Mouse (Mus musculus): ENCODE data around the gene Kcnj9.

Kcnj9 gene

DNA sequence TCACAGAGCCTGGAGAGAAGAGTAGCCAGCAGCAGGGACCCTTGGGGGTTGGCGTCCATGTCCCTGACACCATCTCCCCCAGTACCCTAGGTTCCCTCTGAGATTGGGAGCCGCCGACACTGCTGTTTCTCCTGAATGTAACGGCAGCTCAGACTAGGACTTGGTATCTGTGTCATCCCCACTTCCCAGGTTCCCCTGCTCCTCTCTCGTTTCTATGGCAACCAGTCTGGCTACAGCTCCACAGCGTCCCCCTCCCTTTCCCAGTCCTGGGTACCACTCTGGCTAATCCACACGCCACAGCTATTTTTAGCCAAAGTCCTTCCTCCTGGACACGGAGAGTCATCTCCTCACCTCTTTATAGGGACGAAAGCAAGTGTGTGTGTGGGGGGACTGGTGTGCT lies at the start of gene Kcnj9:
Gene Kcnj9 (minus strand): TSS at position 188 of the 400 bp plus-strand sequence.
- DNase-seq = peak; percentile 97

DNA sequence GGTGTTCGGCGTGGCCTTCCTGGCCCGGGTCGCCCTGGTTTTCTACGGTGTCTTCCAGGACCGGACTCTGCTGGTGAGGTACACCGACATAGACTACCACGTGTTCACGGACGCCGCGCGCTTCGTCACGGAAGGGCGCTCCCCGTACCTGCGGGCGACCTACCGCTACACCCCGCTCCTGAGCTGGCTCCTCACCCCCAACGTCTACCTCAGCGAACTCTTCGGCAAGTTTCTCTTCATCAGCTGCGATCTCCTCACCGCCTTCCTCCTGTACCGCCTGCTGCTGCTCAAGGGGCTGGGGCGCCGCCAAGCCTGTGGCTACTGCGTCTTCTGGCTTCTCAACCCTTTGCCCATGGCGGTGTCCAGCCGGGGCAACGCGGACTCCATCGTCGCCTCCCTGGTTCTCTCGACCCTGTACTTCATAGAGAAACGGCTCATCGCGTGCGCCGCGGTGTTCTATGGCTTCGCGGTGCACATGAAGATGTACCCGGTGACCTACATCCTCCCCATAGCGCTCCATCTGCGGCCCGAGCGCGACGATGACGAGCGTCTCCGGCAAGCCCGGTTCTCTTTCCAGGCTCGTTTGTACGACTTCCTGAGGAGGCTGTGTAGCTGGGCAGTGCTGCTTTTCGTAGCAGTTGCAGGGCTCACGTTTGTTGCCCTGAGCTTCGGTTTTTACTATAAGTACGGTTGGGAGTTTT lies 47.8 kb upstream of the Kcnj9 start:
- no peak for DNase-seq

DNA sequence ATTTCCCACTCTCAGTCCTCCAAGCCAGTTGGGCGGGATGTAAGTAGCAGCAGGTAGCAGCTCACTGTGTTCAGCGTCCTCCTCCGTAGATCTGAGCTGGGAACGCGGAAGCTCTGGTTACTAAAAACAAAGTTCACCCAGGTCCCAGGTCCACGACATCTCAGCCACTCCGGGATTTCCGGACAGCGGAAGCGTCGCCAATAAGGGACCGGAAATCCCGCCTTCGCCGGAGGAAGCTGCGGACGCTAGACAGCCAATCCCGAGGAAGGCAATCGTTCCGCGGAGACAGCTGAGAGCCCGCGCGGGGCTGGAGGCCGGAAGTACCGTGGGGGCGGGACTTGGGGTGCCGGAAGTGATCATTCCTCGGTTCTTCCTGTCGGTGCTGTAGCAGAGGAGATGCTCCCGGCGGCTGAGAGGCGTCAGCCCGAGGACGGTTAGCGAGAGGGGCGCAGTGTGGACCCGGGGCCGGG lies 47.1 kb upstream of the Kcnj9 start, which contains the start of gene Pigm:
Gene Pigm (plus strand): TSS at position 349 of the 470 bp plus-strand sequence.
- DNase-seq = peak; percentile 98

DNA sequence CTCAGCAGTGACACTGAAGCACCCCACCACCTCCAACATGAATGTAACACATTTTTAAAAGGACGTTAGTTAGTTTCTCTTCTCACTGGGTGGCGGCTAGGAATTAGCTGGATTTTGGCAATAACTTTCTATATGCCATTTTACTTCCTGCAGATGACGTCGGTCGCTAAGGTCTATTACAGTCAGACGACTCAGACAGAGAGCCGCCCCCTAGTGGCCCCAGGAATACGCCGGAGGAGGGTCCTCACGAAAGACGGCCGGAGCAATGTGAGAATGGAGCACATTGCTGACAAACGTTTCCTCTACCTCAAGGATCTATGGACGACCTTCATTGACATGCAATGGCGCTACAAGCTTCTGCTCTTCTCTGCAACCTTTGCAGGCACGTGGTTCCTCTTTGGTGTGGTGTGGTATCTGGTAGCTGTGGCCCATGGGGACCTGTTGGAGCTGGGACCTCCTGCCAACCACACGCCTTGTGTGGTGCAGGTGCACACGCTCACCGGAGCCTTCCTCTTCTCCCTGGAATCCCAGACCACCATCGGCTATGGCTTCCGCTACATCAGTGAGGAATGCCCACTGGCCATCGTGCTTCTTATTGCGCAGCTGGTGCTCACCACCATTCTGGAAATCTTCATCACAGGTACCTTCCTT lies 39.8 kb upstream of the Kcnj9 start:
- no peak for DNase-seq

DNA sequence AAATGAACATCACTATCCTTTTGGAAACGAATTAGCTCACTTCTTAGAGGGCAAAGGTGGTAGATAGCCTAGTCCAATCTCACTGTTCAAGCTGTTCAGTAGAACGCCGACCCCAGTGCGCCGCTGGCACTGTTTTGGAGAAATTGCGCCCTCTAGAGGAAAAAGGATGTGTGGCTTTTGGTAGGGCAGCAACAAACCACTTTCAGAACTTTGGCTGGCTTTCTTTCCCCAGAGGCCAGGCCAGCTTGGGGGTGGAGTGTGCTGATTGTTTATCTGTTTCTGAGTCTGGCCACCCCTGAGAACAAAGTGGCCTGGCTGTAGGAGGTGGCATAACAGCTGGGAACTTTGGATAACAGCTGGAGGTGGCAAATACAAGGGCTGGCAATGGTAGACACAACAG lies 35.6 kb upstream of the Kcnj9 start:
- DNase-seq = peak; percentile 45

DNA sequence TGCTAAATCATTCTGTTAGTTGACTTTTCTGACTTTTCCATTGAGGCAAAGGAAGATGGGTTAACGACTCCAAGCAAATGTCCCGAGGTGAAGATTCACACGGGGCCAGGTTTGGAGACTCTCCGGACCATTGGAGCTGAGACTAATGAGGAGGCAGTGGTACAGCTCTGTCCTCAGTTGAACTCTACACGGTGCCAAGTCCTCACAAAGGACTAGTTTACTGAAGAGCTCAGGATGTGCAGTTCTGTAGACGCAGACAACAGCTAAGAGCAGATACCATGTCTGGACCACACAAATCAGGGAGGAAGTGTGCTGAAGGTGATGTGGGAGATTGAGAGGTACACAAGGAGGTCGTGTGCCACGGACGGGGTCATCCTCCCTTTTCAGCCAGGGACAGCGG lies 29.2 kb upstream of the Kcnj9 start:
- DNase-seq = no peak

DNA sequence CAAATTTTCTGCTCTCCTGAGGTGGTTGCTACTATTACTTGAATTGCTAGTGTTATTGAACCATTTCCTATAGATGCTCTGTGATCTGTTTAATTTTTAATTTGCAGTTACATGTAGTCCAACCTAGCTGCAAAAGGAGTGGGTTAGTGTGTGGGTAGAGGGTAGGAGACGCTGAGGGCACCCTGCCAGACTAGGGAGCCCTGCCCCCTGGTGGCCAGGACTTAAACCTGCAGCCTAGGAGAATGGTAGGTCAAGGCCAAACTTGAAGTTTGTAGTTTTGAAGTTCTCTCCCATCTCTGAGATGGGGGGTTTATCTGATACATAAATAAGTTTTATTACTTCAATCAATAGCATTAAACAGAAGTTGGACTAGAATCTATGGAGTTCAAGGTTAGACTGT lies 28.4 kb upstream of the Kcnj9 start:
- DNase-seq = peak; percentile 58

DNA sequence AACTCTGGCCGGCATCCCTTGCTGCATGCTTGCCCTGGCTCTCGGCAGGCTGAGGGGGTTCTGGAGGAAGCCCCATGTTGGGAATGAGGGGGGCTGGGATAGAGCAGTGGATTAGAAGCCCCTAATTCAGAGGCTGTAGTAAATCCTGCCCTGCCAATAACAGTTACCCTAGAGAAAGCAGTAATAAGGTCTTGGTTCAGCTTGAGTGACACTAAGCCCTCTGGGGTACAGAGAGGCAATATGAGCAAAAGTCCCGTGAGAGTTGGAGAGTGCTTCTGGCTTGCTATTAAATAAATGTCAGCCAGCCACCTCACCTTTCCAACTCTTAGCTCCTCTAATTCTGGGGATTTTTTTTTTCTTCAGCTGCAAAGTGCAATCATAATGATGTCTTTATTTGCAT lies 26.2 kb upstream of the Kcnj9 start:
- no peak for DNase-seq

DNA sequence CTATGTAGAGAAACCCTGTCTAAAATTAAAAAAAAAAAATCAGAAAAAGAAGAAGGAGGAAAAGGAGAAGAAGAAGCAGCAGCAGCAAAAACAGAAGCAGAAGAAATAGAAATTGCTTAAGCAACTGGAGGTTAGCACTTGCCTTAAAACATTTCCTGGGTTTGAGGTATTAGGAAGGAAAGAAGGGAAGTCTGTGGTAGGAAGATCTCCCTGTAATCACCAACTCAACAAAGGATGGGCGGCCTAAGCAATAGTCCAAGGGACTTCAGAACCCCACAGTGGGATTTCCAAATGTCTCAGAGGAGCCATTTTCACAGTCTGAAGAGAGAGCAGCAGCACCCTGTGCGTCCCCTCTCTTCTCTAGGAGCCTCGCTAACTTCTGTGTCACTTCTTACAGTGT lies 23.3 kb upstream of the Kcnj9 start:
- no peak for DNase-seq

DNA sequence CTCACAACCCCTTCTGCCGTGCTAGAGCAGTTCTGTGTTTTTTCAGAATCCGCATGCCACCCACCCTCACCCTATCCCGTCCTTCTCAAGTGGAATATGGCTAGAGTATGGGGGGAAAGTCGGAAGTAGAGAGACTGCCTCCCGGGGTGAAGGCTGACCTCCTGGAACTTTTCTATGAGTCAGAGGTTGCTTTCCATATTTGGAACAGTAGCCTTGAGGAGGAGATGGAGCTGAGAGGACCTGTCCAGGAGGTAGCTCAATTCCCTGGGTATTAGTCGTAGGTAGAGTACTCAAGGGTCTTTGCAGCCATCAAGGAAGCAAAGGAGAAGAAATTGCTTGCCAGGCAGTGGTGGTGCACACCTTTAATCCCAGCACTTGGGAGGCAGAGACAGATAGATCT lies 22.9 kb upstream of the Kcnj9 start:
- no peak for DNase-seq

DNA sequence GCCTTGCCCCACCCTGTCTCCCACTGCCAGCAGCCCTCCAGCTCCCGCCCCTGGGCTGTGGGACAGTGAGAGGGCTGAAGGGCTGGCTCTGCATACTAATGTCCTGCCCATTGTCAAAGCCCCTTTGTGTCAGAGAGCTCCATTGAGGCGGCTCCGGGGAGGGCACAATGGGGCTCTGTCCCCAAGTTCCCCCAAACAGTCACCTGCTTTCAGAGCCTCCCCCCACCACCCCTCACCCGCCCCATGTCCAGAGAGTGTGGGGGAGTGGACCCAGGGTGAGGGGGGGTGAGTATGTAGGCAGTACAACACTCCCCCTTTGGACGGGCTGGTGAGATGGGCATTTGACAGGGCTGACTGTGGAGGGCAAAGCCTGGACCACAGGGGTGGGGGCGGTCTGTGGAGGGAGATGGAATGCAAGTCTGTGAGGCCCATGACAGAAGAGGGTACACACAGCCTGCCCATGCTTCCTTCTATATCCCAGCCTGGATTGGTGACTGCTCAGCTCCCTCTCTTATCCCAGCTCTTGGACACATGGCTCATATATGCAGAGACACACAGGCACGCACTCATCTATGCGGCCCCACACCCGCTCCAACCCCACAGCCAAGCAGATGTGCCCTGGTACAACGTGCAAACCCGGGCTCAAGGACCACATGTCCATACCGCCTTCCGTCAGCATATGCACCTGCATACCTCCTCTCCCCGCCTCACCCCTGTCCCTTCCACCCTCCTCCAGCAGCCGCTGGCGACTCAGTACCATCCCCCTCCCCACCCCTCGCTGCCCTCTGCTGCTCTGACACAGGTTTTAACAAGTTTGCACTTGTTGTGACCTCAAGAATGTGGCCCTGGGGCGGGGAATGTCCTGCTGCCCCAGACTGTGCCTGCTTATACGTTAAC lies 21.0 kb upstream of the Kcnj9 start:
- DNase-seq = peak; percentile 70

DNA sequence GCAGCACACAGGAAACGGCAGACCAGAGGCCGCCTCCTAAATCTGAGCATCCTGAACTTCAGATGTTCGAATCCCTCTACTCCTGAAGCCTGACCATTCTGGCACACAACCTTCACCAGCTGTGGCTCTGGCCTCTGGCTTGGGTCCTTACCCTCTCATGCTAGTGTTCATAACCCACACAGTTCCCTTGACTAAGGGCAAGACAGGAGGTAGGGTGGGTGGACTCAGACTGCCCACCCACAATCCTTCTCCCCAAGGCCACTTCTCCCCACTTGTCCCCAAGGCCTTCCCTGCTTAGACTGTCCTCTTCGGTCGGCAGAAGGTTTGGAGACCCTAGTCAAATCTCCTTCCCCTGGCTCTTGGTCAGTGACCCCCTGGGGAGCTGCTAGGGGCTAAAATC lies 20.4 kb upstream of the Kcnj9 start:
- DNase-seq = no peak

DNA sequence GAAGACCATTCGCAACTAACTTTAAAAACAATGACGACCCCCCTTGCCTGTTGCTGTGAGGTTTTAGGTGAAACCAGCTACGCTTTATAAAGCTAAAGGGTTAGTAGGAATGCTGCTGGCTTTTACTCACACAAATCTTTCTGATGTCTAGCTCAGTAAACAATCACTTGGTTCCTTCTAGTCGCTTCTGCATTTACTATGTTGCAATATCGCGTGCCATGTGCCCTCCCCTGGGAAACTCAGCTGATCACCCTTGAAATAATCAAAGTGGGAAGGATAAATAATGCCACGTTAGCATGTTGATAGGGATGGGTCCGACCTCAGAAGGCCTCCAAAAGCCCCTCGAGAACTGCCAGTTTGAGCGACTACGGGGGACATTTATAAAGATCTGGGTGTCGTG lies 18.3 kb upstream of the Kcnj9 start:
- no peak for DNase-seq

DNA sequence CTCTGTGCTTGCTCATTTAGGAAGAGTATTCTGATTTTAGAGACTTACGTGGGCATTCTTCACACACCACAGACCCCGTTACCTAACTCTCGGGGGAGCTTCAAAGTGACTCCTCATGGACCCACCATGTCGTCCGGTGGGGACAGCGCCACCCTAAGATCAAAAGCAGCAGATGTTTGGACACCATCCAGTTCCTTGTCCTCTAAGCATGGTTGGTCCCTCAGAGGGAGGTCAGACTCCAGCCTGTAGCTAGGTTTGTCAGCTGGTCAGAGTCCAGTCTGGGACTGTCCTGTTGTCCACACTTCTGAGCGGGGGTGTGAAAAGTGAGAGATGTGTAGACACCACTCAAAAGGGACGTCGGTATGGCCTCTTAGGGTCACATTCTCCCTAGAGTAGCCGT lies 17.6 kb upstream of the Kcnj9 start:
- no peak for DNase-seq

DNA sequence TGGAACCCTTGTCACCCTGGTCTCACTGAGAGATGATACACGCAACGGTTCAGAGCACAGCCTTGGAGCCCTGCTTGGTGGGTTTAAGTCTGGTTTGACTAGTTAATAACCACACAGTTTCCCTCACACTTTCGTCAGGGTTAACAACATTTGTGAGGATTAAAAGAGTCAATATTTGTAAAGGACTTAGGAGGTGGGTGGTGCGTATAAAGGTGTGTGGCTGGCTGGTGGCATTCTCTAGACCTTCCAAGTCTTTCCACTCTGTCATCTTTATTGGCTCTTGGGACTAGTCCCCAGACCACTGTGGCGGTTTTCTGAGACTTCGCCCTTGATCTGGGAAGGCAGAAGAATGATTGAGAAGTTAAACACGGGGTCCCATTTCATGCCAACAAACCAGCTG lies 15.7 kb upstream of the Kcnj9 start:
- DNase-seq = no peak

DNA sequence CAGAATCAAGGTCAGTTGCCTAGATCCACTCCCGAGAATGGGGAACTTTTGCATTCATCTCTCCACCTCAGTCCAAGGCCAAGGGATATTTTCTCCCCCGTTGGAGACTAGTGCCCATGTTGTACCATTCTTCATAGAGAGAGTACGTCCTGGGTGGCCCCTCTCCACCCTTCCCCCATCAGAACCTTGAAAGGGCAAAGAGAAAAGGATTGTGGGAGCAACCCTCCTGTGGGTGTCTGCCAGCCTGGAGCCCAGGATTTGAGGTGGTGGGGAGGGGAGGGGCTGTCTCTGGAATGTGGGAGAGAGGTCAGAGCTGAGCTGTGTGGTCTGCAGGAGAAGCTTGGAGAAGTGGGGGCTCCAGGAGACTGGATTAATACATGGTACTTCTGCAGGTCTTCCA lies 14.8 kb upstream of the Kcnj9 start:
- DNase-seq = no peak

DNA sequence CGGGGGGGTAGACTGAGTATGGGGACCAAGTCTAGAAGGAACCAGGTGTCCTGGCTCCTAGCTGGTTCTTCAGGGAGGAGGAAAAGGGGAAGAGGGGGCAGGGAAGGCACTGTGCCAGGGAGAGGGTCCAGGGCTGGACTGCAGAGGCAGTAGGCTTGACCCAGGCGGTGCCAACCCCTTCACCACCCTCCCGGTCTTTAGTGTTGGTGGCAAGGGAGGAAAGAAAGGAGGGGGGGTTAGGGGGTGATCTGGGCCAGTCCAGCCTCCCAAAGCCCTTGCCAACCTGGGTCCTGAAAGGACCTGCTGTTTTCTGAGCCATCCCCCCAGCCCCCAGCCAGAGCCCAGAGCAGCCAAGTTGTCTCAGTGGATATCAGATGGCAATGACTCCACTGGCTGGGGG lies 13.6 kb upstream of the Kcnj9 start:
- peak; percentile 72 for DNase-seq

DNA sequence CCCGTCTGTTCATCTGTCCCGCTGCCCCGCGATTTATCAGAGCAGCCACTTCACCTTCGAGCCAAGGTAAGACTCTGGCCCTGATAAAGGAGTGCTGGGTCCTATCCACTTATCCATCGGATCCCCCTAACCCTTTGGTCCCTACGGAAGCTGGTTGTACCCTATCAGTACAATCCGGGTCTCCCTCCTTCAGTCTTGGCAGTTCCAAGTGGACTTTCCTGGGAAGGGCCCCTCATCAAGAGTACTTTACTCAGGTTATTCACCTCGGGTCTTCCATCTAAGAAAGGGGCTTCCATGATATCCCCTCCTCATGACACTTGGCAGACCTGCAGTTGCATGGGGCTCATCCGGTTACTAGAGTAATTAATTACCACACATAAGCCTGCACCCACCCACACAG lies 12.3 kb upstream of the Kcnj9 start:
- DNase-seq = no peak

DNA sequence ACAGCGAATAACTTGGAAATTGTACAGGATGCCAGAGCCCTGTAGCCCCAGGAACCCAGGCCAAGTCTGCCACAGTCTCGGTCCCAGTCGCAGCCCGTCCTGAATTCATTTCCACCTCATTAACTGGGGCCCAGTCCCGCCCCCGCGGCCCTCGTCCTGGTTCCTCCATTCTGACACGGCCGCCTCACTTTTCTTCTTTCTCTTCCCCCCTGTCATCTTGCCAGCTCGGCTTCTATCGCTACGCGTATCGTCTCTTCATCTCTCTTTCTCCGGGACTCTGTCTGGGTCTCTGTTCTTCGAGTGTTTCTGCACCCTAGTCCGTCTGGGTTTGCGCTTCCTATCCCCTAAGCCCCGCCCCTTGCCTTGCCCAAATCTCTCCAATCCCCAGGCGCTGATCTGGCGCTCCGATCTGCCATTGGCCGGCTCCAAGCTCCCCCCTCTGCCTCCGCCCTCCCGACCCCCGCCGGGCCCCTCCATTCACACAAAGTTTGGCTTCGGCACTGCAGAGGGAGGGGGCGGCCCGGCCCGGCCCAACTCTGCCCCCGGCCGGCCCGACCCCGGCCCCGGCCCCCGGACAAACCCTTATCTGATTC lies 11.7 kb upstream of the Kcnj9 start, which contains the start of gene Kcnj10:
Gene Kcnj10 (plus strand): TSS at position 482 of the 593 bp plus-strand sequence.
- DNase-seq = peak; percentile 87

DNA sequence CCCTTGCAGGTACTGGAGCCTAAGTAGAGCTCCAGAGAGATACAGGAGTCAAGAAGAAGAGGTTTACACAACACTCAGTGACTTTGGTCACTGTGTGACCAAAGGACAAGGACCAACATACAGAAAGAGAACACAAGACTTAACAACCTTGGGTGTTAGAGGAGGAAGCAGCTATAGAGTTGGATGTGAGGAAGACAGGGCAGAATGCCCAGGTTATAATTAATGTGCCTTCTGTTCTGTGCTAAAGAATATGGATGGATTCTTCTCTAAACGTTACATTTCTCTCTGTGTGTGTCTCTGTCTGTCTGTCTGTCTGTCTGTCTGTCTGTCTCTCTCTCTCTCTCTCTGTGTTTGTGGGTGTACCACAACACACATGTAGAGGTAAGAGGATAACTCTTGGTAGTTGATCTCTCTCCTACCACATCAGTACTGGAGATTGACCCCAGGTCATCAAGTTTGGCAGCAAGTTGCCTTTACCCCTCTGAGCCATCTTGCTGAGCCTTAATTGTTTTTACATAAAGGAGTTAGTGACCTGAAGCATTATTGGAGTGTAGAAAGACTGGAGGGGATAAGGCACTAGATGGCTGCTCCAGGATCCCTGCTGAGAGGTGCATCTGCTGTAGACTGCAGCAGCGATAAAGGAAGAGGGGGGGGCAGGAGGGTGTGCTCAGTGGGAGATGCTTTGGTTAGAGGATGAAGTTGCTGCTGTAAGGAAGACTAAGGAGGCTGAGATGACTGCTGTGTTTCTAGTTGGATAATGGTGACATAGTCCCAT lies 8.5 kb upstream of the Kcnj9 start:
- DNase-seq = peak; percentile 82

DNA sequence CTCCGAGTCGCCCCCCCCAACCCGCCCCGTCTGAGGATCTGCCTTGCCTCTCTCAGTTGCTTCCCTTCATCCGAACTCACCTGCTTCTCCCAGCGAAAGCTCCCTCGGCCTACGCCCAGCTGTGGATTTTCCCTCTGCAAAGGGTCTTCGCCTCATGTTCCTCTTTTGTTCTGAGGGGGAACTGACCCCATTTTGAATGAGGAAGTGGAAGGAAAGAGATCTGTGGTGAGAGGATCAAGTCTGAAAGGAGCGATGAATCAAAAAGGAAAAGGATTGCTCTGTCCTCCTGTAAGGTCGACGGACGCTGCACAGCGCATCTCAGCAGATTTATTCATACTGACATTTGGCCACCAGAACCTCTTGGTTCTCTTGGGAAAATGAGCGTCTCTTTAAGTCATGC lies 6.7 kb upstream of the Kcnj9 start:
- no peak for DNase-seq

DNA sequence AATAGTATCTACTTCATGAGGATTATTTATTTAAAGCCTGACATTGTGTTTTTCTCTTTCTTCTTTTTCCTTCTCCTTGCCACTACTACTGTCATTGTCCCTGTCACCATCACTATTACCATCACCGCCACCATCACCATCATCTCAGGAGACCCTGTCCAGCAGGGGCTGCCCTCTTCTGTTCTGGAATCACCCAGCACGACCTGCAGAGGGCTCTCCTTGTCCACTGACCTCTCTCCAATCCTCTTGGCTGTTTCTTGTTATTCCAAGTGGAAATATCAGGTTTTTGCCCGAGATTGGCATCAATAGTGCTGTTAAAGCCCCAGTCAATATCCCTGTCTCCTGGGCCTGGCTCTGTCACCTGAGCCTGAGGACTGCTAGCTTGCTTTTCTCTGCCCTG lies 4.4 kb upstream of the Kcnj9 start:
- peak; percentile 21 for DNase-seq
